Comparison of ENCODE assay signal across 7 mouse cellular contexts in the genomic region with DNA sequence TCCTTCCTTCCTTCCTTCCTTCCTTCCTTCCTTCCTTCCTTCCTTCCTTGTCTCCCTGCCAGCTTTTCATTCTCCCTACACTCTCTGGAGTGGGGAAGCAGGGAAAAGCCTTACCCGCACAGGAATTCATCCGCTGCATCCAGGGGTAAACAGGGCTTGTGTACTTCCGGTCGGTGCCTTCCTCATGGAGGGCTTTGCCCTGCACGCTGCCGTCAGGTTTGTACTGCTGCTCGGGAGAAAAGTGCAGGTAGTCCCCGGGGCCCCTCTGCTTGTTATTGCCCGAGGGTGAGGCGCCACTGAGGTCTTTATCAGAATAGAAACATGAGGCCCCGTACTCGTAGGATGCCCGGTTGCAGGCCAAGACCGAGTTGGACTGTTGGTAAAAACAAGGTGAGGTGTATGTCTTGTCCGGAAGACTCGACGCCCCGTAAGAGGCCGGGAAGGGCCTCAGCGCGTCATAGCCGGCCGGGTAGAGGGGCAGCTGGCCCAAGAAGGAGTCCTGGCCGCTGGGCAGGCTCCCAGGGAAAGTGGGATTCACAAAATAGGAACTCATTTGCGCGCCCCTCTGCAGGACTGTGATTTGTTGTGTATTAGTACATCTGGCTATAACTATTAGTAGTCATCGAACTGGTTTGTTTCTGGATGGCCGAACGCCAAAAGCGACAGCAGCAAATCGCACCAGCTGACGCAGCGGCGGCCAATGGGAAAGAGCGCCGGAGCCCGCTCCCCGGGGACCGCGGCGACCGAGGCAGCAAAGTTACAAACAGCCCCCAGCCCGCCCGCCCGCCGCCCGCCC. TPM values are rescaled to one million over a fixed set of nuclear protein-coding genes. Genes with fewer than 3 reads are reported as not detected.
DNase-seq lines count a peak whose midpoint lies in the region; ATAC-seq lines count a peak whose summit lies in the region.

TSS of gene Hoxa6 (minus strand) at position 651 of the 796 bp plus-strand sequence.

- DNase-seq in testis, postnatal 10 days (ENCODE audit: low spot score) = peak; percentile 61
- DNase-seq in testis, postnatal 14 days (ENCODE audit: low spot score) = no peak
- DNase-seq in kidney, postnatal 4 days = peak; percentile 83 to 90
- DNase-seq in left cerebral cortex, postnatal 25 days (ENCODE audit: low spot score in 2 of 2) = no peak
- no peak for DNase-seq in right cerebral cortex, postnatal 25 days

- H3K27ac ChIP-seq in heart, embryonic 15.5 days = no peak within 1 kb of the TSS
- peak within 1 kb of the TSS; percentile 72 for H3K27ac ChIP-seq in stomach, embryonic 15.5 days

- peak within 1 kb of the TSS; percentile 49 for H3K4me2 ChIP-seq in heart, embryonic 15.5 days
- peak within 1 kb of the TSS; percentile 75 for H3K4me2 ChIP-seq in stomach, embryonic 15.5 days

- 4% methylated on average over 44 of the region's 47 CpGs for WGBS in heart, embryonic 15.5 days
- 5% methylated on average over 47 of the region's 47 CpGs for WGBS in stomach, embryonic 15.5 days

- H3K27me3 ChIP-seq in heart, embryonic 15.5 days = peaks cover 99% of the 10 kb centered on the region
- H3K27me3 ChIP-seq in stomach, embryonic 15.5 days (replicated peaks) = peaks cover 78% of the 10 kb centered on the region

- H3K4me1 ChIP-seq in heart, embryonic 15.5 days (replicated peaks) = peaks cover 43% of the 10 kb centered on the region
- peaks cover 26% of the 10 kb centered on the region for H3K4me1 ChIP-seq in stomach, embryonic 15.5 days

- peak within 1 kb of the TSS; percentile 33 for H3K4me3 ChIP-seq in heart, embryonic 15.5 days
- peak within 1 kb of the TSS; percentile 38 for H3K4me3 ChIP-seq in stomach, embryonic 15.5 days (replicated peaks)

- no peaks in the 10 kb centered on the region for H3K9me3 ChIP-seq in heart, embryonic 15.5 days (replicated peaks)
- H3K9me3 ChIP-seq in stomach, embryonic 15.5 days = no peaks in the 10 kb centered on the region

- ATAC-seq in heart, embryonic 15.5 days (replicated peaks; ENCODE audit: insufficient number of reproducible peaks, insufficient read depth, low FRiP score, low read depth) = no peak
- ATAC-seq in stomach, embryonic 15.5 days (ENCODE audit: insufficient read depth, low FRiP score, low read depth) = no peak

- intact Hi-C loops in left cerebral cortex, postnatal 25 days (cut with DNase I) = no loop called here

- H3K36me3 ChIP-seq in heart, embryonic 15.5 days = no peaks in the 10 kb centered on the region
- no peaks in the 10 kb centered on the region for H3K36me3 ChIP-seq in stomach, embryonic 15.5 days

- no peak within 1 kb of the TSS for H3K9ac ChIP-seq in heart, embryonic 15.5 days
- H3K9ac ChIP-seq in stomach, embryonic 15.5 days = peak within 1 kb of the TSS; percentile 13; the same call in 1 of the 2 replicates

RNA-seq across cellular contexts. Expression of gene Hoxa6, which starts in this region (rescaled TPM):
- polyA plus RNA-seq in heart, embryonic 15.5 days (2015; fragmentation: Nextera tagmentation; extraction: Ambion mirVana) = 0.27 TPM in 1 of 2 replicates, not detected in the other
- 1.7 and 1.9 TPM in 2 replicates for polyA plus RNA-seq in stomach, embryonic 15.5 days (2015; fragmentation: Nextera tagmentation; extraction: Ambion mirVana)
- not detected for total RNA-seq in left cerebral cortex, postnatal 25 days (2021)

Comparison
In these comparisons a context has a peak if more than half of its experiments do, and no peak if none do; other contexts are left out.
1. DNase-seq: peak in testis, postnatal 10 days (single experiment) and kidney, postnatal 4 days (2 of 2); none in testis, postnatal 14 days (single experiment), left cerebral cortex, postnatal 25 days (0 of 2) and right cerebral cortex, postnatal 25 days (single experiment).